Mouse (Mus musculus) forebrain, embryonic 12.5 days (tissue): ENCODE measurements around the gene Pik3cb. TPM values are rescaled to one million over a fixed set of nuclear protein-coding genes. Genes with fewer than 3 reads are reported as not detected.

Source experiments
- ATAC-seq: fragments of 200-750 bp; cut with Nextera tagmentation; 2 replicates; pipeline ENCODE4 v1.8.0; 2017; ENCODE audit warnings: moderate TSS enrichment; ENCODE audit not compliant: low FRiP score
- H3K27ac ChIP-seq: fragments of 300-500 bp; sonication (generic); 2 replicates; pipeline ENCODE4 v1.5.1; 2016; ENCODE audit warnings: mild to moderate bottlenecking
- H3K27me3 ChIP-seq: fragments of 300-500 bp; sonication (generic); 2 replicates; pipeline ENCODE4 v1.6.1; 2016; ENCODE audit warnings: mild to moderate bottlenecking
- H3K36me3 ChIP-seq: fragments of 300-500 bp; sonication (generic); replicated peaks from 2 replicates; pipeline ENCODE4 v1.6.1; 2016; ENCODE audit warnings: mild to moderate bottlenecking
- H3K4me1 ChIP-seq: fragments of 300-500 bp; sonication (generic); 2 replicates; pipeline ENCODE4 v1.6.1; 2016
- H3K4me2 ChIP-seq: fragments of 300-500 bp; sonication (generic); 2 replicates; pipeline ENCODE4 v1.6.1; 2016; ENCODE audit warnings: mild to moderate bottlenecking, moderate library complexity
- H3K4me3 ChIP-seq: fragments of 300-500 bp; sonication (generic); replicated peaks from 2 replicates; pipeline ENCODE4 v1.5.1; 2016; ENCODE audit warnings: mild to moderate bottlenecking
- H3K9ac ChIP-seq: fragments of 300-500 bp; sonication (generic); 2 replicates; pipeline ENCODE4 v1.6.1; 2016; ENCODE audit warnings: mild to moderate bottlenecking
- H3K9me3 ChIP-seq: fragments of 300-500 bp; sonication (generic); 2 replicates; pipeline ENCODE4 v1.6.1; 2016
- WGBS: fragments of 180-500 bp; shearing (Covaris S2); methylation state at CpG from one replicate; pipeline ENCODE4 v1.1.7; 2016; 5-methylcytosine and 5-hydroxymethylcytosine counted together
- polyA plus RNA-seq: library from polyadenylated mRNA; unstranded; fragments of >200 nt; fragmentation: Nextera tagmentation; extraction: Ambion mirVana; gene quantifications from 2 replicates; pipeline ENCODE4 v1.2.1, GENCODE M21; 2016

Pik3cb gene
- polyA plus RNA-seq, 1 experiment from 2014 or later = 3.5 TPM

- Histone ChIP-seq H3K27me3 (no peaks in the 10 kb centered on the region), H3K9me3 (no peaks in the 10 kb centered on the region), H3K9ac (no peak overlapping the region), H3K27ac (no peak overlapping the region), H3K36me3 (peaks cover 10% of the 10 kb centered on the region), H3K4me1 (no peaks in the 10 kb centered on the region), H3K4me3 (no peak overlapping the region), H3K4me2 (no peak overlapping the region)
- ATAC-seq = no peak
- WGBS = 56% methylated on average over 2 of the region's 2 CpGs
These were observed 76.2 kb downstream of the Pik3cb start for GRCm38 (mm10) chr9:99064216-99064615.

GRCm38 (mm10) chr9:99062544-99062943 is 77.9 kb downstream of the Pik3cb start:
- no peak overlapping the region for H3K4me3 ChIP-seq
- H3K9me3 ChIP-seq = no peaks in the 10 kb centered on the region
- no peak overlapping the region for H3K27ac ChIP-seq
- peaks cover 4% of the 10 kb centered on the region; the same call in 1 of the 2 replicates for H3K36me3 ChIP-seq
- peak; percentile 84; the same call in 1 of the 2 replicates for ATAC-seq
- H3K9ac ChIP-seq = no peak overlapping the region
- no peaks in the 10 kb centered on the region for H3K27me3 ChIP-seq
- no peaks in the 10 kb centered on the region for H3K4me1 ChIP-seq
- no peak overlapping the region for H3K4me2 ChIP-seq
- WGBS = 41% methylated on average over 7 of the region's 7 CpGs

- ATAC-seq = no peak
- H3K4me3 ChIP-seq = no peak overlapping the region
- no peak overlapping the region for H3K4me2 ChIP-seq
- H3K4me1 ChIP-seq = no peaks in the 10 kb centered on the region
- H3K9me3 ChIP-seq = no peaks in the 10 kb centered on the region
- H3K27me3 ChIP-seq = no peaks in the 10 kb centered on the region
- H3K36me3 ChIP-seq = peaks cover 4% of the 10 kb centered on the region; the same call in 1 of the 2 replicates
- no peak overlapping the region for H3K27ac ChIP-seq
- H3K9ac ChIP-seq = no peak overlapping the region
- WGBS = 90% methylated on average over 3 of the region's 3 CpGs
These were observed 82.7 kb downstream of the Pik3cb start for GRCm38 (mm10) chr9:99057751-99058150.

- no peak overlapping the region for H3K4me3 ChIP-seq
- no peak overlapping the region for H3K4me2 ChIP-seq
- no peak overlapping the region for H3K9ac ChIP-seq
- H3K27ac ChIP-seq = no peak overlapping the region
- H3K36me3 ChIP-seq = peaks cover 14% of the 10 kb centered on the region
- H3K27me3 ChIP-seq = no peaks in the 10 kb centered on the region
- no peak for ATAC-seq
- H3K4me1 ChIP-seq = 0 out of 2 replicates have a peak, but pooled peaks cover 2% of the 10 kb centered on the region
- 85% methylated on average over 6 of the region's 6 CpGs for WGBS
- no peaks in the 10 kb centered on the region for H3K9me3 ChIP-seq
These were observed 90.7 kb downstream of the Pik3cb start for GRCm38 (mm10) chr9:99049760-99050159.

GRCm38 (mm10) chr9:99048724-99049250 is 91.6 kb downstream of the Pik3cb start:
- ATAC-seq = no peak

GRCm38 (mm10) chr9:99044761-99045160 is 95.7 kb downstream of the Pik3cb start:
- H3K4me3 ChIP-seq = no peak overlapping the region
- ATAC-seq = no peak
- H3K4me1 ChIP-seq = 0 out of 2 replicates have a peak, but pooled peaks cover 2% of the 10 kb centered on the region

More at GRCm38 (mm10) chr9:99048724-99049250, 91.6 kb downstream of the Pik3cb start:
- Histone ChIP-seq H3K9me3 (no peaks in the 10 kb centered on the region), H3K9ac (no peak overlapping the region), H3K36me3 (peaks cover 21% of the 10 kb centered on the region), H3K27me3 (no peaks in the 10 kb centered on the region), H3K27ac (no peak overlapping the region), H3K4me1 (0 out of 2 replicates have a peak, but pooled peaks cover 2% of the 10 kb centered on the region), H3K4me3 (no peak overlapping the region), H3K4me2 (no peak overlapping the region)
- WGBS = 60% methylated on average over 1 of the region's 1 CpGs

GRCm38 (mm10) chr9:99042641-99043040 is 97.8 kb downstream of the Pik3cb start:
- Histone ChIP-seq H3K4me1 (0 out of 2 replicates have a peak, but pooled peaks cover 2% of the 10 kb centered on the region), H3K4me3 (no peak overlapping the region), H3K27me3 (no peaks in the 10 kb centered on the region), H3K4me2 (no peak overlapping the region), H3K36me3 (peaks cover 33% of the 10 kb centered on the region), H3K9me3 (no peaks in the 10 kb centered on the region), H3K9ac (no peak overlapping the region), H3K27ac (no peak overlapping the region)
- WGBS = 96% methylated on average over 4 of the region's 4 CpGs
- no peak for ATAC-seq

More at GRCm38 (mm10) chr9:99044761-99045160, 95.7 kb downstream of the Pik3cb start:
- Histone ChIP-seq H3K9me3 (no peaks in the 10 kb centered on the region), H3K27me3 (no peaks in the 10 kb centered on the region), H3K9ac (no peak overlapping the region), H3K4me2 (no peak overlapping the region), H3K27ac (no peak overlapping the region), H3K36me3 (peaks cover 25% of the 10 kb centered on the region)
- 93% methylated on average over 8 of the region's 8 CpGs for WGBS

GRCm38 (mm10) chr9:99041994-99042393 is 98.4 kb downstream of the Pik3cb start:
- 0 out of 2 replicates have a peak, but pooled peaks cover 2% of the 10 kb centered on the region for H3K4me1 ChIP-seq
- H3K9me3 ChIP-seq = no peaks in the 10 kb centered on the region
- no peak overlapping the region for H3K4me2 ChIP-seq
- H3K27ac ChIP-seq = no peak overlapping the region
- peaks cover 38% of the 10 kb centered on the region for H3K36me3 ChIP-seq
- H3K4me3 ChIP-seq = no peak overlapping the region
- H3K9ac ChIP-seq = no peak overlapping the region
- 83% methylated on average over 9 of the region's 9 CpGs for WGBS
- no peak for ATAC-seq
- no peaks in the 10 kb centered on the region for H3K27me3 ChIP-seq

- Histone ChIP-seq H3K27ac (no peak within 1 kb of the TSS), H3K36me3 (peaks cover 13% of the 10 kb centered on the region), H3K9me3 (no peaks in the 10 kb centered on the region), H3K4me1 (no peaks in the 10 kb centered on the region), H3K4me3 (no peak within 1 kb of the TSS), H3K4me2 (no peak within 1 kb of the TSS), H3K9ac (no peak within 1 kb of the TSS), H3K27me3 (no peaks in the 10 kb centered on the region)
- no peak for ATAC-seq
- 88% methylated on average over 12 of the region's 12 CpGs for WGBS
These were observed 104.8 kb downstream of the Pik3cb start, which contains the start of gene Gm1123 for GRCm38 (mm10) chr9:99035575-99035974. Gm1123 (minus strand) TSS chr9:99035715.

GRCm38 (mm10) chr9:99034111-99034510 is 106.3 kb downstream of the Pik3cb start:
- no peak overlapping the region for H3K9ac ChIP-seq
- H3K9me3 ChIP-seq = no peaks in the 10 kb centered on the region
- no peak overlapping the region for H3K27ac ChIP-seq
- no peak overlapping the region for H3K4me2 ChIP-seq
- peaks cover 6% of the 10 kb centered on the region; the same call in 1 of the 2 replicates for H3K36me3 ChIP-seq
- no peak overlapping the region for H3K4me3 ChIP-seq
- no peaks in the 10 kb centered on the region for H3K27me3 ChIP-seq
- 91% methylated on average over 8 of the region's 8 CpGs for WGBS
- no peak for ATAC-seq
- no peaks in the 10 kb centered on the region for H3K4me1 ChIP-seq

- no peak overlapping the region for H3K4me3 ChIP-seq
- no peak for ATAC-seq
- no peaks in the 10 kb centered on the region for H3K4me1 ChIP-seq
- H3K36me3 ChIP-seq = no peaks in the 10 kb centered on the region
- H3K9me3 ChIP-seq = no peaks in the 10 kb centered on the region
- 89% methylated on average over 8 of the region's 8 CpGs for whole genome bisulfite sequencing
- H3K27ac ChIP-seq = no peak overlapping the region
- H3K4me2 ChIP-seq = no peak overlapping the region
- H3K27me3 ChIP-seq = no peaks in the 10 kb centered on the region
- H3K9ac ChIP-seq = no peak overlapping the region
These were observed 108.4 kb downstream of the Pik3cb start for GRCm38 (mm10) chr9:99032031-99032430.

GRCm38 (mm10) chr9:99021751-99022150 is 118.7 kb downstream of the Pik3cb start:
- H3K36me3 ChIP-seq = no peaks in the 10 kb centered on the region
- H3K9ac ChIP-seq = no peak overlapping the region
- no peaks in the 10 kb centered on the region for H3K9me3 ChIP-seq
- no peak for ATAC-seq
- WGBS = 84% methylated on average over 4 of the region's 4 CpGs
- no peak overlapping the region for H3K27ac ChIP-seq
- H3K4me2 ChIP-seq = no peak overlapping the region
- H3K4me3 ChIP-seq = no peak overlapping the region
- no peaks in the 10 kb centered on the region for H3K4me1 ChIP-seq
- no peaks in the 10 kb centered on the region for H3K27me3 ChIP-seq

GRCm38 (mm10) chr9:99021166-99021565 is 119.3 kb downstream of the Pik3cb start:
- Histone ChIP-seq H3K9ac (no peak overlapping the region), H3K27ac (no peak overlapping the region), H3K36me3 (no peaks in the 10 kb centered on the region), H3K4me3 (no peak overlapping the region), H3K4me1 (no peaks in the 10 kb centered on the region), H3K27me3 (no peaks in the 10 kb centered on the region), H3K9me3 (no peaks in the 10 kb centered on the region), H3K4me2 (no peak overlapping the region)
- ATAC-seq = no peak
- WGBS = 21% methylated on average over 5 of the region's 5 CpGs
